Mouse (Mus musculus) liver, embryonic 14.5 days (tissue): ENCODE results near the gene Rimbp2. TPM values are rescaled to one million over a fixed set of nuclear protein-coding genes. Genes with fewer than 3 reads are reported as not detected.
"Not testable (repeated sequence)": the region's sequence is repeated elsewhere in the genome, so short reads cannot be mapped to it uniquely, and the experiment has no call there.

Experiments used
- ATAC-seq: fragments of 200-750 bp; cut with Nextera tagmentation; 2 replicates; pipeline ENCODE4 v1.8.0; 2017; ENCODE audit warnings: moderate number of reproducible peaks, mild to moderate bottlenecking, moderate library complexity; ENCODE audit not compliant: insufficient read depth
- DNase-seq, 3 experiments: peaks; one replicate each; pipeline ENCODE4 v3.0.0-alpha.2; 2012 to 2013; ENCODE audit warnings: low read depth in 3 of 3, low spot score in 3 of 3
- H3K27ac ChIP-seq: fragments of 300-500 bp; sonication (generic); 2 replicates; pipeline ENCODE4 v1.5.1; 2014; ENCODE audit warnings: moderate library complexity, mild to moderate bottlenecking, control low read depth, inconsistent platforms
- H3K27me3 ChIP-seq: fragments of 300-500 bp; sonication (generic); 2 replicates; pipeline ENCODE4 v1.6.1; 2014; ENCODE audit warnings: mild to moderate bottlenecking, low read length, moderate library complexity; ENCODE audit not compliant: control insufficient read depth, insufficient read depth
- H3K36me3 ChIP-seq: fragments of 300-500 bp; sonication (generic); replicated peaks from 2 replicates; pipeline ENCODE4 v1.6.1; 2014; ENCODE audit warnings: low read depth; ENCODE audit not compliant: control insufficient read depth, insufficient read depth
- H3K4me1 ChIP-seq, 2 experiments: fragments of 200-500 bp in 1 of 2; fragments of 300-500 bp in 1 of 2; sonication (generic) in 1 of 2; replicated peaks; 2 replicates each; pipeline ENCODE4 v1.6.1; 2012 to 2014; ENCODE audit warnings: antibody characterized with exemption in 1 of 2, inconsistent platforms in 1 of 2, low read length in 1 of 2; ENCODE audit not compliant: control insufficient read depth in 2 of 2, insufficient read depth in 2 of 2
- H3K4me2 ChIP-seq: fragments of 300-500 bp; sonication (generic); 2 replicates; pipeline ENCODE4 v1.6.1; 2014; ENCODE audit warnings: low read depth, mild to moderate bottlenecking, control low read depth, moderate library complexity
- H3K4me3 ChIP-seq, 2 experiments: fragments of 200-500 bp in 1 of 2; fragments of 300-500 bp in 1 of 2; sonication (generic) in 1 of 2; 2 replicates each; pipeline ENCODE4 v1.5.1; 2012 to 2014; ENCODE audit warnings: low read depth in 2 of 2, low read length in 2 of 2, mild to moderate bottlenecking in 2 of 2, control low read depth in 1 of 2, inconsistent platforms in 1 of 2, moderate library complexity in 1 of 2; ENCODE audit not compliant: insufficient read depth in 1 of 2
- H3K9ac ChIP-seq: fragments of 300-500 bp; sonication (generic); replicated peaks from 2 replicates; pipeline ENCODE4 v1.6.1; 2014; ENCODE audit warnings: mild to moderate bottlenecking, control low read depth, moderate library complexity
- H3K9me3 ChIP-seq: fragments of 300-500 bp; sonication (generic); 2 replicates; pipeline ENCODE4 v1.6.1; 2016; ENCODE audit warnings: low read length, mixed read lengths; ENCODE audit not compliant: control insufficient read depth
- CTCF ChIP-seq: IDR thresholded peaks from 2 replicates; pipeline ENCODE4 v1.5.1; 2016; ENCODE audit warnings: antibody characterized with exemption, low read depth, control low read depth
- EP300 ChIP-seq: IDR thresholded peaks from 2 replicates; pipeline ENCODE4 v1.6.1; 2016; ENCODE audit warnings: antibody characterized with exemption, low read depth
- WGBS: fragments of 180-500 bp; shearing (Covaris S2); extraction: QIAGEN DNeasy Blood & Tissue Kit; methylation state at CpG from one replicate; pipeline ENCODE4 v1.1.7; 2014; ENCODE audit not compliant: insufficient replicate concordance; 5-methylcytosine and 5-hydroxymethylcytosine counted together
- polyA plus RNA-seq, 2 experiments: library from polyadenylated mRNA; depleted of rRNA in 1 of 2; stranded (reverse) in 1 of 2; unstranded in 1 of 2; fragments of >200 nt; fragmentation: Nextera tagmentation in 1 of 2; extraction: Ambion mirVana in 1 of 2; gene quantifications; 2 replicates each; pipeline versions ENCODE4 v1.2.1 to v1.2.3; 2012 to 2014

Gene Rimbp2
- polyA plus RNA-seq, 2 experiments = 0.01 TPM; not detected in 1

- TF ChIP-seq EP300 (no peak), CTCF (no peak)
- Histone ChIP-seq H3K9ac (no peak overlapping the region), H3K4me3 (no peak overlapping the region), H3K4me2 (no peak overlapping the region), H3K9me3 (no peaks in the 10 kb centered on the region), H3K36me3 (peaks cover 63% of the 10 kb centered on the region), H3K27ac (no peak overlapping the region), H3K27me3 (no peaks in the 10 kb centered on the region), H3K4me1 (0 out of 4 replicates have a peak, but pooled peaks cover 0 to 2% of the 10 kb centered on the region in 2 experiments)
- DNase-seq = no peak
- WGBS = 95% methylated on average over 13 of the region's 13 CpGs
- no peak for ATAC-seq
These were observed 32.7 kb upstream of the Rimbp2 start for GRCm38 (mm10) chr5:128985946-128986345.

- TF ChIP-seq CTCF = no peak
- no peak for TF ChIP-seq EP300
- H3K27me3 ChIP-seq = no peaks in the 10 kb centered on the region
- no peak for DNase-seq
- 87% methylated on average over 6 of the region's 6 CpGs for WGBS
- no peak for ATAC-seq
- no peak overlapping the region for H3K9ac ChIP-seq
- peaks cover 49% of the 10 kb centered on the region for H3K36me3 ChIP-seq
- no peak overlapping the region for H3K4me3 ChIP-seq
- H3K27ac ChIP-seq = no peak overlapping the region
- H3K9me3 ChIP-seq = no peaks in the 10 kb centered on the region
- H3K4me2 ChIP-seq = no peak overlapping the region
- H3K4me1 ChIP-seq = 0 out of 4 replicates have a peak, but pooled peaks cover 0 to 2% of the 10 kb centered on the region in 2 experiments
These were observed 31.2 kb upstream of the Rimbp2 start for GRCm38 (mm10) chr5:128984536-128984935.

GRCm38 (mm10) chr5:128981607-128982006 lies 28.3 kb upstream of the Rimbp2 start:
- ATAC-seq = peak; percentile 61; the same call in 1 of the 2 replicates
- peak; percentile 97 for TF ChIP-seq CTCF
- TF ChIP-seq EP300 = no peak
- no peak overlapping the region for H3K4me2 ChIP-seq
- 0 out of 4 replicates have a peak, but pooled peaks cover 0 to 2% of the 10 kb centered on the region in 2 experiments for H3K4me1 ChIP-seq
- WGBS = 27% methylated on average over 12 of the region's 12 CpGs
- H3K27ac ChIP-seq = no peak overlapping the region
- H3K9ac ChIP-seq = no peak overlapping the region
- H3K9me3 ChIP-seq = no peaks in the 10 kb centered on the region
- H3K36me3 ChIP-seq = peaks cover 19% of the 10 kb centered on the region
- peak in 1 of 3 experiments; percentile 40 for DNase-seq
- H3K4me3 ChIP-seq = no peak overlapping the region
- H3K27me3 ChIP-seq = no peaks in the 10 kb centered on the region

GRCm38 (mm10) chr5:128980857-128981256 lies 27.6 kb upstream of the Rimbp2 start:
- Histone ChIP-seq H3K27ac (no peak overlapping the region), H3K4me2 (no peak overlapping the region), H3K9ac (no peak overlapping the region), H3K4me3 (no peak overlapping the region), H3K9me3 (no peaks in the 10 kb centered on the region), H3K36me3 (peaks cover 12% of the 10 kb centered on the region), H3K4me1 (0 out of 4 replicates have a peak, but pooled peaks cover 0 to 2% of the 10 kb centered on the region in 2 experiments), H3K27me3 (no peaks in the 10 kb centered on the region)
- ATAC-seq (no peak), DNase-seq (no peak)
- TF ChIP-seq CTCF (no peak), EP300 (no peak)
- WGBS = 45% methylated on average over 7 of the region's 7 CpGs

- no peak overlapping the region for H3K9ac ChIP-seq
- H3K4me1 ChIP-seq = 0 out of 4 replicates have a peak, but pooled peaks cover 0 to 2% of the 10 kb centered on the region in 2 experiments
- WGBS = 86% methylated on average over 7 of the region's 7 CpGs
- no peak overlapping the region for H3K27ac ChIP-seq
- ATAC-seq (no peak), DNase-seq (no peak)
- no peaks in the 10 kb centered on the region for H3K27me3 ChIP-seq
- H3K36me3 ChIP-seq = no peaks in the 10 kb centered on the region
- no peaks in the 10 kb centered on the region for H3K9me3 ChIP-seq
- H3K4me2 ChIP-seq = no peak overlapping the region
- no peak for TF ChIP-seq EP300
- TF ChIP-seq CTCF = peak; percentile 38
- H3K4me3 ChIP-seq = no peak overlapping the region
These were observed 25.7 kb upstream of the Rimbp2 start for GRCm38 (mm10) chr5:128978957-128979356.

- WGBS = 33% methylated on average over 1 of the region's 1 CpGs
- H3K4me2 ChIP-seq, H3K9me3 ChIP-seq, H3K9ac ChIP-seq, H3K4me1 ChIP-seq, DNase-seq, ATAC-seq, H3K36me3 ChIP-seq, H3K27me3 ChIP-seq, H3K4me3 ChIP-seq, H3K27ac ChIP-seq: not testable (repeated sequence)
These were observed 24.2 kb upstream of the Rimbp2 start for GRCm38 (mm10) chr5:128977466-128977865.
